Comparison of ENCODE assay signal across 12 mouse cellular contexts in genomic region chr12:31059393-31059853, GRCm38 (mm10). TPM values are rescaled to one million over a fixed set of nuclear protein-coding genes. Genes with fewer than 3 reads are reported as not detected.
DNase-seq lines count a peak whose midpoint lies in the region; ATAC-seq and TF ChIP-seq lines count a peak whose summit lies in the region.
"Had no signal": no experiment of that assay in that cellular context is flagged by ENCODE, and none has a peak within 500 bp of the region (broad histone marks: within the 10 kb centered on the region; RNA-seq: fewer than 3 reads in every experiment).

No protein-coding gene starts in this region.

- DNase-seq in urinary bladder, postnatal 25 days (ENCODE audit: low spot score): peak; percentile 38
- DNase-seq in urinary bladder, postnatal 10 days (ENCODE audit: low spot score): no peak
- DNase-seq in embryonic facial prominence, embryonic 10.5 days (ENCODE audit: low spot score): peak; percentile 33
- DNase-seq in lung, postnatal 0 days (ENCODE audit: low spot score): peak; percentile 67
- DNase-seq in forebrain, postnatal 0 days: no peak
- no peak for DNase-seq in midbrain, postnatal 0 days (ENCODE audit: low spot score)
- DNase-seq in testis, postnatal 10 days (ENCODE audit: low spot score): no peak
- DNase-seq: cerebellum, adult 18-20 months; right cerebral cortex, adult 18-20 months had no signal

- no peak overlapping the region for H3K9ac ChIP-seq in lung, postnatal 0 days (replicated peaks; ENCODE audit: low read depth)
- H3K9ac ChIP-seq in forebrain, postnatal 0 days: no peak overlapping the region
- H3K9ac ChIP-seq in midbrain, postnatal 0 days (replicated peaks; ENCODE audit: low read length, poor library complexity, severe bottlenecking): no peak overlapping the region
- H3K9ac ChIP-seq: embryonic facial prominence, embryonic 15.5 days; limb, embryonic 15.5 days had no signal

- no peak overlapping the region for H3K27ac ChIP-seq in embryonic facial prominence, embryonic 10.5 days (replicated peaks)
- no peak overlapping the region for H3K27ac ChIP-seq in lung, postnatal 0 days (ENCODE audit: low read length)
- no peak overlapping the region for H3K27ac ChIP-seq in forebrain, postnatal 0 days (ENCODE audit: low read depth, low read length)
- no peak overlapping the region for H3K27ac ChIP-seq in midbrain, postnatal 0 days (ENCODE audit: low read depth, low read length)
- H3K27ac ChIP-seq: embryonic facial prominence, embryonic 15.5 days; layer of hippocampus, adult 2 months; limb, embryonic 15.5 days had no signal

- no peaks in the 10 kb centered on the region for H3K9me3 ChIP-seq in embryonic facial prominence, embryonic 10.5 days
- no peaks in the 10 kb centered on the region for H3K9me3 ChIP-seq in lung, postnatal 0 days (ENCODE audit: low read length)
- no peaks in the 10 kb centered on the region for H3K9me3 ChIP-seq in forebrain, postnatal 0 days (ENCODE audit: low read length)
- H3K9me3 ChIP-seq in midbrain, postnatal 0 days (ENCODE audit: low read length): no peaks in the 10 kb centered on the region
- H3K9me3 ChIP-seq: embryonic facial prominence, embryonic 15.5 days; limb, embryonic 15.5 days had no signal

- ATAC-seq in lung, postnatal 0 days: peak; percentile 37; the same call in 1 of the 2 replicates
- ATAC-seq in forebrain, postnatal 0 days: no peak
- ATAC-seq in midbrain, postnatal 0 days (ENCODE audit: low FRiP score): no peak

- no peaks in the 10 kb centered on the region for H3K4me1 ChIP-seq in embryonic facial prominence, embryonic 10.5 days
- no peaks in the 10 kb centered on the region for H3K4me1 ChIP-seq in lung, postnatal 0 days (ENCODE audit: insufficient read depth, low read depth, low read length)
- no peaks in the 10 kb centered on the region for H3K4me1 ChIP-seq in forebrain, postnatal 0 days (ENCODE audit: insufficient read depth)
- H3K4me1 ChIP-seq in midbrain, postnatal 0 days (ENCODE audit: insufficient read depth, low read length): no peaks in the 10 kb centered on the region
- H3K4me1 ChIP-seq: embryonic facial prominence, embryonic 15.5 days; limb, embryonic 15.5 days had no signal

- no peaks in the 10 kb centered on the region for H3K36me3 ChIP-seq in embryonic facial prominence, embryonic 10.5 days (replicated peaks)
- no peaks in the 10 kb centered on the region for H3K36me3 ChIP-seq in lung, postnatal 0 days (ENCODE audit: insufficient read depth, low read length)
- no peaks in the 10 kb centered on the region for H3K36me3 ChIP-seq in forebrain, postnatal 0 days (ENCODE audit: insufficient read depth)
- no peaks in the 10 kb centered on the region for H3K36me3 ChIP-seq in midbrain, postnatal 0 days (ENCODE audit: insufficient read depth, low read length)
- H3K36me3 ChIP-seq: embryonic facial prominence, embryonic 15.5 days; limb, embryonic 15.5 days had no signal

- no peak for TF ChIP-seq CTCF in lung, postnatal 0 days (IDR thresholded peaks at IDR 0.05)
- TF ChIP-seq CTCF in forebrain, postnatal 0 days (IDR thresholded peaks at IDR 0.05; ENCODE audit: low read depth): no peak
- no peak for TF ChIP-seq CTCF in midbrain, postnatal 0 days (IDR thresholded peaks at IDR 0.05)

- no peak for TF ChIP-seq EP300 in lung, postnatal 0 days (IDR thresholded peaks at IDR 0.05)

- H3K4me3 ChIP-seq in embryonic facial prominence, embryonic 10.5 days: no peak overlapping the region
- H3K4me3 ChIP-seq in lung, postnatal 0 days (ENCODE audit: low read depth, low read length): no peak overlapping the region
- no peak overlapping the region for H3K4me3 ChIP-seq in forebrain, postnatal 0 days (ENCODE audit: low read depth, low read length)
- no peak overlapping the region for H3K4me3 ChIP-seq in midbrain, postnatal 0 days (ENCODE audit: low read depth, low read length)
- H3K4me3 ChIP-seq: embryonic facial prominence, embryonic 15.5 days; layer of hippocampus, adult 2 months; limb, embryonic 15.5 days had no signal

- 49% methylated on average over 8 of the region's 8 CpGs for WGBS in embryonic facial prominence, embryonic 10.5 days
- 24% methylated on average over 8 of the region's 8 CpGs for WGBS in lung, postnatal 0 days
- WGBS in forebrain, postnatal 0 days: 48% methylated on average over 8 of the region's 8 CpGs
- 55% methylated on average over 8 of the region's 8 CpGs for WGBS in midbrain, postnatal 0 days

- H3K27me3 ChIP-seq in embryonic facial prominence, embryonic 10.5 days (replicated peaks; ENCODE audit: low read depth, poor library complexity, severe bottlenecking): no peaks in the 10 kb centered on the region
- no peaks in the 10 kb centered on the region for H3K27me3 ChIP-seq in lung, postnatal 0 days (replicated peaks; ENCODE audit: insufficient read depth, low read length)
- H3K27me3 ChIP-seq in forebrain, postnatal 0 days (ENCODE audit: insufficient read depth, low read length): no peaks in the 10 kb centered on the region
- H3K27me3 ChIP-seq in midbrain, postnatal 0 days (ENCODE audit: insufficient read depth, low read length): no peaks in the 10 kb centered on the region
- H3K27me3 ChIP-seq: embryonic facial prominence, embryonic 15.5 days; limb, embryonic 15.5 days had no signal

- H3K4me2 ChIP-seq in lung, postnatal 0 days (replicated peaks; ENCODE audit: low read depth, low read length): no peak overlapping the region
- H3K4me2 ChIP-seq in forebrain, postnatal 0 days (ENCODE audit: low read depth): no peak overlapping the region
- no peak overlapping the region for H3K4me2 ChIP-seq in midbrain, postnatal 0 days (ENCODE audit: low read depth, low read length, poor library complexity, severe bottlenecking)
- H3K4me2 ChIP-seq: embryonic facial prominence, embryonic 15.5 days; limb, embryonic 15.5 days had no signal

RNA-seq across cellular contexts. Expression of gene Fam110c, which starts 14.2 kb away (rescaled TPM):
- 0.21 and 0.29 TPM in 2 replicates for polyA plus RNA-seq in embryonic facial prominence, embryonic 10.5 days (2016; fragmentation: Nextera tagmentation; extraction: Ambion mirVana)
- 2.7 and 3.1 TPM in 2 replicates for polyA plus RNA-seq in lung, postnatal 0 days (2015; fragmentation: Nextera tagmentation; extraction: Ambion mirVana)
- 0.10 and 0.38 TPM in 2 replicates for total RNA-seq in forebrain, postnatal 0 days (2014; rRNA removed)
- polyA plus RNA-seq in forebrain, postnatal 0 days (2015; fragmentation: Nextera tagmentation; extraction: Ambion mirVana): 0.19 TPM in 1 of 2 replicates, not detected in the other
- total RNA-seq in midbrain, postnatal 0 days (2014; rRNA removed): not detected in 2 replicates
- polyA plus RNA-seq in midbrain, postnatal 0 days (2015; fragmentation: Nextera tagmentation; extraction: Ambion mirVana): 0.22 and 0.31 TPM in 2 replicates
- total RNA-seq: layer of hippocampus, adult 2 months had no signal

Comparison
In these comparisons a context has a peak if more than half of its experiments do, and no peak if none do; other contexts are left out.
1. DNase-seq: peak in urinary bladder, postnatal 25 days (single experiment), embryonic facial prominence, embryonic 10.5 days (single experiment) and lung, postnatal 0 days (single experiment); none in urinary bladder, postnatal 10 days (single experiment), forebrain, postnatal 0 days (single experiment), midbrain, postnatal 0 days (single experiment) and testis, postnatal 10 days (single experiment).